Mouse (Mus musculus): Measurements from ENCODE around the gene Gm37240. TPM values are rescaled to one million over a fixed set of nuclear protein-coding genes. Genes with fewer than 3 reads are reported as not detected.

Gm37240 gene
- polyA plus RNA-seq, 1 experiment from 2014 or later, result 1.1 TPM

- H3K9me3 ChIP-seq, result no peaks in the 10 kb centered on the region
- no peaks in the 10 kb centered on the region for H3K36me3 ChIP-seq
- no peak overlapping the region for H3K4me3 ChIP-seq
- no peaks in the 10 kb centered on the region for H3K27me3 ChIP-seq (replicated peaks)
- H3K27ac ChIP-seq, result no peak overlapping the region
- 0 out of 2 replicates have a peak, but pooled peaks cover 11% of the 10 kb centered on the region for H3K4me1 ChIP-seq
- H3K4me2 ChIP-seq (replicated peaks), result no peak overlapping the region
- no peak for ATAC-seq (ENCODE audit: low FRiP score, low read depth)
- no peak overlapping the region for H3K9ac ChIP-seq
- WGBS, result 57% methylated on average over 9 of the region's 9 CpGs
Observed at GRCm38 (mm10) chr3:85842177-85842880, 45.0 kb downstream of the Gm37240 start.

- Histone ChIP-seq H3K9ac (no peak overlapping the region), H3K4me2 (replicated peaks) (no peak overlapping the region), H3K9me3 (no peaks in the 10 kb centered on the region), H3K27ac (no peak overlapping the region), H3K36me3 (no peaks in the 10 kb centered on the region), H3K4me1 (0 out of 2 replicates have a peak, but pooled peaks cover 11% of the 10 kb centered on the region), H3K4me3 (no peak overlapping the region), H3K27me3 (replicated peaks) (no peaks in the 10 kb centered on the region)
- 37% methylated on average over 2 of the region's 2 CpGs for WGBS
- no peak for ATAC-seq (ENCODE audit: low FRiP score, low read depth)
Observed at GRCm38 (mm10) chr3:85841454-85842176, 45.7 kb downstream of the Gm37240 start.

DNA sequence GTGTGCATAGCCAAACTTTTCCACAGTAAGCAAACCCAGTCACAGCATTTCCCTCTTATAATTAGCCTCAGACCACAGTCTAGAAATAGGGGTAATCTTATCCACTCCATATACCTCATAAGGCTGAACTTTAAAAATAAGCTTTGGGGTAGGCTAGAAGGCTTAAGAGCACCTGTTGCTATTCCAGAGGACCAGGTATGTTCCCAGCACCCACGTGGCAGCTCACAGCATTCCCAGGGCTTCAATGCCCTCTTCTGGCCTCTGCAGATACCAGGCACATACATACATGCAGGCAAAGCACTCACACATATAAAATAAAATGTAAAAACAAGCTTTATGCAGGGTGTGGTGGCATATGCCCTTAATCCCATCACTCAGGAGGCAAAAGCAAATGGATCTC lies 53.7 kb downstream of the Gm37240 start:
- WGBS, result 85% methylated on average over 1 of the region's 1 CpGs

GRCm38 (mm10) chr3:85832490-85833155 lies 54.7 kb downstream of the Gm37240 start:
- 36% methylated on average over 10 of the region's 10 CpGs for WGBS
- H3K4me3 ChIP-seq, result no peak overlapping the region
- no peak overlapping the region for H3K27ac ChIP-seq

More for the DNA sequence above, 53.7 kb downstream of the Gm37240 start:
- no peak for ATAC-seq (ENCODE audit: low FRiP score, low read depth)
- Histone ChIP-seq H3K4me2 (replicated peaks) (no peak overlapping the region), H3K36me3 (no peaks in the 10 kb centered on the region), H3K9ac (no peak overlapping the region), H3K4me3 (no peak overlapping the region), H3K27ac (no peak overlapping the region), H3K4me1 (peaks cover 9% of the 10 kb centered on the region; the same call in 1 of the 2 replicates), H3K9me3 (no peaks in the 10 kb centered on the region), H3K27me3 (replicated peaks) (no peaks in the 10 kb centered on the region)

GRCm38 (mm10) chr3:85831785-85832184 lies 55.5 kb downstream of the Gm37240 start:
- H3K27me3 ChIP-seq (replicated peaks), result no peaks in the 10 kb centered on the region
- ATAC-seq (ENCODE audit: low FRiP score, low read depth), result no peak
- peaks cover 9% of the 10 kb centered on the region; the same call in 1 of the 2 replicates for H3K4me1 ChIP-seq
- no peaks in the 10 kb centered on the region for H3K36me3 ChIP-seq
- H3K9me3 ChIP-seq, result no peaks in the 10 kb centered on the region
- 80% methylated on average over 1 of the region's 1 CpGs for WGBS
- H3K4me3 ChIP-seq, result no peak overlapping the region
- no peak overlapping the region for H3K27ac ChIP-seq
- no peak overlapping the region for H3K9ac ChIP-seq
- no peak overlapping the region for H3K4me2 ChIP-seq (replicated peaks)

More at GRCm38 (mm10) chr3:85832490-85833155, 54.7 kb downstream of the Gm37240 start:
- ATAC-seq (ENCODE audit: low FRiP score, low read depth), result no peak
- no peaks in the 10 kb centered on the region for H3K9me3 ChIP-seq
- no peak overlapping the region for H3K9ac ChIP-seq
- peaks cover 9% of the 10 kb centered on the region; the same call in 1 of the 2 replicates for H3K4me1 ChIP-seq
- H3K36me3 ChIP-seq, result no peaks in the 10 kb centered on the region
- no peak overlapping the region for H3K4me2 ChIP-seq (replicated peaks)
- no peaks in the 10 kb centered on the region for H3K27me3 ChIP-seq (replicated peaks)

GRCm38 (mm10) chr3:85829047-85829446 lies 58.3 kb downstream of the Gm37240 start:
- Histone ChIP-seq H3K9me3 (no peaks in the 10 kb centered on the region), H3K9ac (no peak overlapping the region), H3K4me1 (peaks cover 9% of the 10 kb centered on the region; the same call in 1 of the 2 replicates), H3K36me3 (no peaks in the 10 kb centered on the region), H3K27ac (no peak overlapping the region), H3K4me3 (no peak overlapping the region), H3K27me3 (replicated peaks) (no peaks in the 10 kb centered on the region), H3K4me2 (replicated peaks) (no peak overlapping the region)
- ATAC-seq (ENCODE audit: low FRiP score, low read depth), result no peak
- WGBS, result 75% methylated on average over 4 of the region's 4 CpGs

DNA sequence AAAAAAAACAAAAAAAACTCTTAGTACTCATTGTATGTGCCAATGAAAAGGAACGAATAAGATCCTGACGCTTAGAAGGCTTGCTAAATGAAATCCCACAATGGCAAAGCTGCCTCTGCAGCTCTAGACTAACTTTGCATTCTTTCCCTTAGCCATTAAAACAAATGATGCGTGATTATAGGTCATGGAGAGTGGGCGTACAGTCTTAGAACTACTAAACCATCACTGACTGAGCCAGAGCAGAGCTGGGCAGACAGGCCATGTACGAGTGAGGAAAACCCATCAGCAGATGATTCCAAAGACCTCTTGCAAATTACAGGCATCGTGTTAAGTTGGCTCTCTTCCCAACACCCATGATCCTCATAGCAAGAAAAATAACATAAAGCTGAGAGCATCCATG lies 59.5 kb downstream of the Gm37240 start:
- Histone ChIP-seq H3K4me2 (replicated peaks) (no peak overlapping the region), H3K4me3 (no peak overlapping the region), H3K36me3 (no peaks in the 10 kb centered on the region), H3K27me3 (replicated peaks) (no peaks in the 10 kb centered on the region), H3K27ac (no peak overlapping the region), H3K4me1 (peaks cover 7% of the 10 kb centered on the region; the same call in 1 of the 2 replicates), H3K9me3 (no peaks in the 10 kb centered on the region), H3K9ac (no peak overlapping the region)
- ATAC-seq (ENCODE audit: low FRiP score, low read depth), result no peak
- WGBS, result 44% methylated on average over 6 of the region's 6 CpGs

DNA sequence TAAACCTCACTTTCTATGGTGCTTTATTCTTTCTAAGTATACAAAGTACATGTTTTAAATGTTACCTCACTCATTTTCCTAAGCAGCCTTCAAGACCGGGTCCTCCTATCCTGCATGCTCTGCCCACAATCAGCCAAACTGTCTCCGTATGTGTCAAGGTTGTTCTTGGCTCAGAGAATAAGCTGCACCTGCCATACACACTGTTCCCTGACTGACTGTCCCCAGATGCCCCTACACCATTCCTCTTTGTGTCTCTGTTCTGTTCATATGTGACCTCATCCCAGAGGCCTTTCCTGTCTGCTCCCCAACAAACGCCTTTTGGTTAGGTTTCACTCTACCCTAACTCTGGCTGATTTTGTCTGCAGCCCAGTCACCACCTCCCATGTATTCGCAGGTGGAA lies 60.0 kb downstream of the Gm37240 start:
- no peak overlapping the region for H3K4me2 ChIP-seq (replicated peaks)
- H3K4me3 ChIP-seq, result no peak overlapping the region
- no peak overlapping the region for H3K27ac ChIP-seq
- H3K27me3 ChIP-seq (replicated peaks), result no peaks in the 10 kb centered on the region
- WGBS, result 63% methylated on average over 4 of the region's 4 CpGs
- H3K36me3 ChIP-seq, result no peaks in the 10 kb centered on the region
- no peaks in the 10 kb centered on the region for H3K9me3 ChIP-seq
- H3K9ac ChIP-seq, result no peak overlapping the region
- no peak for ATAC-seq (ENCODE audit: low FRiP score, low read depth)
- 0 out of 2 replicates have a peak, but pooled peaks cover 2% of the 10 kb centered on the region for H3K4me1 ChIP-seq

GRCm38 (mm10) chr3:85820839-85821548 lies 66.3 kb downstream of the Gm37240 start:
- Histone ChIP-seq H3K9me3 (no peaks in the 10 kb centered on the region), H3K27ac (no peak overlapping the region), H3K36me3 (no peaks in the 10 kb centered on the region), H3K4me1 (no peaks in the 10 kb centered on the region), H3K4me2 (replicated peaks) (no peak overlapping the region), H3K27me3 (replicated peaks) (no peaks in the 10 kb centered on the region), H3K9ac (no peak overlapping the region), H3K4me3 (no peak overlapping the region)
- WGBS, result 60% methylated on average over 15 of the region's 15 CpGs
- no peak for ATAC-seq (ENCODE audit: low FRiP score, low read depth)

DNA sequence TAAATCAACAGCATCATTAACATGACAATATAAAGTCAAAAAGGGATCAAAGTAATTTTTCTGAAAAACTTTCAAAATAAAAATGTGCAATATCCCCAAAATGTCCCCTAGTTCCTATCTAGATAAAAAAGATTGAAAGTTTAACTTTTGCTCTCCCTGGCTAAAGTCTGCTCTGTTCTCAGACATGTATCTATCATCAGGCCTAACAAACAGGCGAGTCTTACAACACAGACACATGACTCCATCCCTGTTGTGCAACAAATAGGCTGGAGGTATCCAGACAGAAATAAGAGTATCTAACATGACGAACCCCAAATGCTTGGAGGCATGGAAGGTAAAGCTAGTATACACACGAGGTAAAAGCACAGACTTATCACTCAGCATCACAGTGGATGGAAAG lies 68.0 kb downstream of the Gm37240 start:
- 85% methylated on average over 3 of the region's 3 CpGs for WGBS
- no peak overlapping the region for H3K4me2 ChIP-seq (replicated peaks)

GRCm38 (mm10) chr3:85817191-85817590 lies 70.1 kb downstream of the Gm37240 start, which contains the start of gene Fam160a1:
TSS of gene Fam160a1 (minus strand) at chr3:85817291.
- no peaks in the 10 kb centered on the region for H3K27me3 ChIP-seq (replicated peaks)
- 93% methylated on average over 2 of the region's 2 CpGs for WGBS
- H3K4me3 ChIP-seq, result no peak within 1 kb of the TSS
- no peaks in the 10 kb centered on the region for H3K9me3 ChIP-seq
- no peak within 1 kb of the TSS for H3K9ac ChIP-seq
- no peak within 1 kb of the TSS for H3K4me2 ChIP-seq (replicated peaks)
- H3K4me1 ChIP-seq, result no peaks in the 10 kb centered on the region
- H3K36me3 ChIP-seq, result no peaks in the 10 kb centered on the region
- ATAC-seq (ENCODE audit: low FRiP score, low read depth), result no peak
- H3K27ac ChIP-seq, result no peak within 1 kb of the TSS

More for the DNA sequence above, 68.0 kb downstream of the Gm37240 start:
- ATAC-seq (ENCODE audit: low FRiP score, low read depth), result no peak
- Histone ChIP-seq H3K27me3 (replicated peaks) (no peaks in the 10 kb centered on the region), H3K4me3 (no peak overlapping the region), H3K27ac (no peak overlapping the region), H3K9me3 (no peaks in the 10 kb centered on the region), H3K36me3 (no peaks in the 10 kb centered on the region), H3K4me1 (no peaks in the 10 kb centered on the region), H3K9ac (no peak overlapping the region)

Measured in neural tube, embryonic 12.5 days (tissue).